Mouse (Mus musculus): Measurements from ENCODE around the gene Clps. TPM values are rescaled to one million over a fixed set of nuclear protein-coding genes. Genes with fewer than 3 reads are reported as not detected.
A peak's percentile ranks its signal among the peaks of the same experiment; 100 is the strongest.

Gene Clps
- polyA plus RNA-seq, 1 experiment from 2014 or later, result not detected

GRCm38 (mm10) chr17:28586509-28586908 lies 25.9 kb upstream of the Clps start:
- WGBS, result 91% methylated on average over 3 of the region's 3 CpGs
- H3K4me1 ChIP-seq (ENCODE audit: control insufficient read depth, insufficient read depth, low read length), result no peaks in the 10 kb centered on the region
- no peak for ATAC-seq
- peaks cover 34% of the 10 kb centered on the region for H3K36me3 ChIP-seq (ENCODE audit: control insufficient read depth, insufficient read depth, low read length)
- H3K9ac ChIP-seq (ENCODE audit: low read length), result no peak overlapping the region
- no peak for DNase-seq (ENCODE audit: low spot score)
- no peak overlapping the region for H3K4me3 ChIP-seq (ENCODE audit: low read depth, low read length)
- no peaks in the 10 kb centered on the region for H3K27me3 ChIP-seq (replicated peaks; ENCODE audit: control insufficient read depth, insufficient read depth, low read length)
- H3K4me2 ChIP-seq (ENCODE audit: low read length), result no peak overlapping the region
- H3K27ac ChIP-seq (ENCODE audit: low read depth, low read length), result no peak overlapping the region
- no peaks in the 10 kb centered on the region for H3K9me3 ChIP-seq (replicated peaks; ENCODE audit: control insufficient read depth, low read length)

GRCm38 (mm10) chr17:28581056-28581455 lies 20.5 kb upstream of the Clps start:
- no peak overlapping the region for H3K4me2 ChIP-seq (ENCODE audit: low read length)
- H3K9ac ChIP-seq (ENCODE audit: low read length), result no peak overlapping the region
- 64% methylated on average over 2 of the region's 2 CpGs for WGBS

DNA sequence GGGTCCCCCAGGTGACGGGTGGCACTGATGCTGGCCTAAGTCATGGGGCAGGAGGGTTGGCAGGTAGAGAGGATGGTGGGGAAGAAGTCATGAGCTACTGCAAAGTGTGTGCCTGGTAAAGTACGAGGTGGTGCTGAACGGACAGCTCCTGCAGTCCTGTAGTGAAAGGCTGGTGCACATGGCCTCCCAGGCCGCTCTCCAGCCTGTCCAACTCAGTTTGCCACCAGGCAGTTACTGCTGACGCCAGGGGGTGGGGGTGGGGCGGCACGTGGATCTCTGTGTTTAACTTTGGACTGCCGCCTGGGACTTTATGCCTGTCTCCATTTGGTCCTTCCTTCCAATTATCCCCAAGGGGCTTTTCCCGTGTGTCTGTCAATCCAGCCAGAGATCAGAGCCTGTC lies 19.8 kb upstream of the Clps start:
- no peak overlapping the region for H3K9ac ChIP-seq (ENCODE audit: low read length)
- no peaks in the 10 kb centered on the region for H3K27me3 ChIP-seq (replicated peaks; ENCODE audit: control insufficient read depth, insufficient read depth, low read length)
- H3K9me3 ChIP-seq (replicated peaks; ENCODE audit: control insufficient read depth, low read length), result no peaks in the 10 kb centered on the region
- H3K4me1 ChIP-seq (ENCODE audit: control insufficient read depth, insufficient read depth, low read length), result peaks cover 3% of the 10 kb centered on the region; the same call in 1 of the 2 replicates
- 5% methylated on average over 9 of the region's 9 CpGs for WGBS
- peak; percentile 49 for DNase-seq (ENCODE audit: low spot score)
- no peaks in the 10 kb centered on the region for H3K36me3 ChIP-seq (ENCODE audit: control insufficient read depth, insufficient read depth, low read length)
- ATAC-seq, result no peak
- no peak overlapping the region for H3K4me2 ChIP-seq (ENCODE audit: low read length)
- no peak overlapping the region for H3K27ac ChIP-seq (ENCODE audit: low read depth, low read length)
- no peak overlapping the region for H3K4me3 ChIP-seq (ENCODE audit: low read depth, low read length)

More at GRCm38 (mm10) chr17:28581056-28581455, 20.5 kb upstream of the Clps start:
- H3K27me3 ChIP-seq (replicated peaks; ENCODE audit: control insufficient read depth, insufficient read depth, low read length), result no peaks in the 10 kb centered on the region
- DNase-seq (ENCODE audit: low spot score) (no peak), ATAC-seq (no peak)
- no peaks in the 10 kb centered on the region for H3K36me3 ChIP-seq (ENCODE audit: control insufficient read depth, insufficient read depth, low read length)
- H3K4me1 ChIP-seq (ENCODE audit: control insufficient read depth, insufficient read depth, low read length), result peaks cover 3% of the 10 kb centered on the region; the same call in 1 of the 2 replicates
- no peak overlapping the region for H3K4me3 ChIP-seq (ENCODE audit: low read depth, low read length)
- no peaks in the 10 kb centered on the region for H3K9me3 ChIP-seq (replicated peaks; ENCODE audit: control insufficient read depth, low read length)
- no peak overlapping the region for H3K27ac ChIP-seq (ENCODE audit: low read depth, low read length)

DNA sequence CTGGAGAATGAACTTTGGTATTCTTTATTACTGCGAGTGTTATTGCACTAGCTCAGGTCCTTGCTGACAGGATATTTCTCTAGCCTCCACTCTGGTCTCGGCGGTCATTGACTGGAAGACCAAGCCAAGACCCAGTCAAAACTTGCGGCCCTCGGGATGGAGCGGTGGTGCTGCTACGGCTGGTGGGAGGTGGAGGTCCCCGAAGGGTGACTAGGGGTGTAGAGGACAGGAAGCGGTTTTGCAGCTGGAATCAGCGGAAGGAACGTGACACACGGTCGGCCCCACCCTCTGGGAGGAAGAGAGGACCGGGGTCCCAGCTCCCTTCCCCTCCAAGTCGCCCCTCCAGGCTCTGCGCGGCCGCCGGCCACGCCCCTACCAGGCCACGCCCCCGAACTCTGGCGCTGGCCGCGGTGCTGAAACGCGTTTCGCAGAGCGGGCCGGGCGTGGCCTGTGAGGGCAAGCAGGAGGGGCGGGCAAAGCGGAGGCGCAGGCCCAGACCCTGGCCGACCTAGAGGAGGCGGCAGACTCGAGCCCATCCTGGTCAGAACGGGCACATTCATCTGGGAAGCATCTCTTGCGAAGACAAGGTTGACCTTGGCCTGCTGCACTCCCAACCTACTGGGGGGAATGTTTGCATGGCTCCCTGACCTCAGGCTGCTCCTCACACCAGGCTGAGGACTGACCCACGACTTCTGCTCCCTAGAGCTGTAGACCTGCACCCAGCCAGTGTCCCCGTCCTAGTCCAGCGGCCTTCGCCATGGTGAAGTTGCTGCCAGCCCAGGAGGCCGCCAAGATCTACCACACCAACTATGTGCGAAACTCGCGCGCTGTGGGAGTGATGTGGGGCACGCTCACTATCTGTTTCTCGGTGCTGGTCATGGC lies 14.9 kb upstream of the Clps start, which contains the start of gene Lhfpl5:
TSS of gene Lhfpl5 (plus strand) at position 398 of the 882 bp plus-strand sequence.
- Histone ChIP-seq H3K4me3 (ENCODE audit: low read depth, low read length) (peak within 1 kb of the TSS; percentile 32), H3K4me1 (ENCODE audit: control insufficient read depth, insufficient read depth, low read length) (peaks cover 1% of the 10 kb centered on the region; the same call in 1 of the 2 replicates), H3K36me3 (ENCODE audit: control insufficient read depth, insufficient read depth, low read length) (no peaks in the 10 kb centered on the region), H3K27ac (ENCODE audit: low read depth, low read length) (no peak within 1 kb of the TSS), H3K9ac (ENCODE audit: low read length) (peak within 1 kb of the TSS; percentile 43), H3K4me2 (ENCODE audit: low read length) (peak within 1 kb of the TSS; percentile 55), H3K27me3 (replicated peaks; ENCODE audit: control insufficient read depth, insufficient read depth, low read length) (no peaks in the 10 kb centered on the region), H3K9me3 (replicated peaks; ENCODE audit: control insufficient read depth, low read length) (no peaks in the 10 kb centered on the region)
- DNase-seq (ENCODE audit: low spot score) (peak; percentile 71), ATAC-seq (peak; percentile 86)
- 19% methylated on average over 41 of the region's 50 CpGs for WGBS

DNA sequence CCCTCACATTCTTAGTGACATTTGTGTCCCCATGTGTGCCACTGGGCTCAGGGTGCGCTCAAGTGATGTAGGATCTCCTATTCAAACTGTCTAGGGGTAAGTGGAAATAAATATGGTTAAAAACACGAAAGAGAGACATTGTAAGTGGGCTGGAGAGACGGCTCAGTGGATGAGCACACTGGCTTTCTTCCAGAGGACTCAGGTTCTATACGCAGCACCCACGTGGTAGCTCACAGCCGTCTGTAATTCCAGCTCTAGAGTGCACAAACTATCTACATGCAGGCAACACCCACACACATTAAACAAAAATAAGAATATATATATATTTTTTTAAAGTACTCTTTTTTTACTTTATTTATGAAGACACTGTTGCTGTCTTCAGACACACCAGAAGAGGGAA lies 12.4 kb upstream of the Clps start:
- Histone ChIP-seq H3K36me3 (ENCODE audit: control insufficient read depth, insufficient read depth, low read length) (no peaks in the 10 kb centered on the region), H3K9ac (ENCODE audit: low read length) (no peak overlapping the region), H3K9me3 (replicated peaks; ENCODE audit: control insufficient read depth, low read length) (no peaks in the 10 kb centered on the region), H3K27ac (ENCODE audit: low read depth, low read length) (no peak overlapping the region), H3K4me2 (ENCODE audit: low read length) (no peak overlapping the region), H3K4me3 (ENCODE audit: low read depth, low read length) (no peak overlapping the region), H3K4me1 (ENCODE audit: control insufficient read depth, insufficient read depth, low read length) (no peaks in the 10 kb centered on the region), H3K27me3 (replicated peaks; ENCODE audit: control insufficient read depth, insufficient read depth, low read length) (no peaks in the 10 kb centered on the region)
- 88% methylated on average over 6 of the region's 6 CpGs for WGBS
- ATAC-seq, result no peak
- DNase-seq (ENCODE audit: low spot score), result no peak

- Histone ChIP-seq H3K27ac (ENCODE audit: low read depth, low read length) (no peak overlapping the region), H3K9me3 (replicated peaks; ENCODE audit: control insufficient read depth, low read length) (no peaks in the 10 kb centered on the region), H3K4me3 (ENCODE audit: low read depth, low read length) (no peak overlapping the region), H3K27me3 (replicated peaks; ENCODE audit: control insufficient read depth, insufficient read depth, low read length) (no peaks in the 10 kb centered on the region), H3K4me2 (ENCODE audit: low read length) (no peak overlapping the region), H3K36me3 (ENCODE audit: control insufficient read depth, insufficient read depth, low read length) (no peaks in the 10 kb centered on the region), H3K9ac (ENCODE audit: low read length) (no peak overlapping the region), H3K4me1 (ENCODE audit: control insufficient read depth, insufficient read depth, low read length) (no peaks in the 10 kb centered on the region)
- DNase-seq (ENCODE audit: low spot score) (no peak), ATAC-seq (no peak)
- WGBS, result 89% methylated on average over 7 of the region's 7 CpGs
Measured at GRCm38 (mm10) chr17:28572521-28572920, 12.0 kb upstream of the Clps start.

- ATAC-seq, result no peak
- Histone ChIP-seq H3K36me3 (ENCODE audit: control insufficient read depth, insufficient read depth, low read length) (no peaks in the 10 kb centered on the region), H3K4me1 (ENCODE audit: control insufficient read depth, insufficient read depth, low read length) (no peaks in the 10 kb centered on the region), H3K9ac (ENCODE audit: low read length) (no peak overlapping the region), H3K27me3 (replicated peaks; ENCODE audit: control insufficient read depth, insufficient read depth, low read length) (no peaks in the 10 kb centered on the region), H3K4me3 (ENCODE audit: low read depth, low read length) (no peak overlapping the region), H3K4me2 (ENCODE audit: low read length) (no peak overlapping the region), H3K27ac (ENCODE audit: low read depth, low read length) (no peak overlapping the region), H3K9me3 (replicated peaks; ENCODE audit: control insufficient read depth, low read length) (no peaks in the 10 kb centered on the region)
- DNase-seq (ENCODE audit: low spot score), result no peak
- WGBS, result 78% methylated on average over 3 of the region's 3 CpGs
Measured at GRCm38 (mm10) chr17:28571868-28572267, 11.3 kb upstream of the Clps start.

GRCm38 (mm10) chr17:28567541-28567940 lies 7.0 kb upstream of the Clps start:
- Histone ChIP-seq H3K27me3 (replicated peaks; ENCODE audit: control insufficient read depth, insufficient read depth, low read length) (no peaks in the 10 kb centered on the region), H3K4me3 (ENCODE audit: low read depth, low read length) (no peak overlapping the region), H3K9me3 (replicated peaks; ENCODE audit: control insufficient read depth, low read length) (no peaks in the 10 kb centered on the region), H3K4me1 (ENCODE audit: control insufficient read depth, insufficient read depth, low read length) (no peaks in the 10 kb centered on the region), H3K9ac (ENCODE audit: low read length) (no peak overlapping the region), H3K4me2 (ENCODE audit: low read length) (no peak overlapping the region), H3K27ac (ENCODE audit: low read depth, low read length) (no peak overlapping the region), H3K36me3 (ENCODE audit: control insufficient read depth, insufficient read depth, low read length) (no peaks in the 10 kb centered on the region)
- no peak for DNase-seq (ENCODE audit: low spot score)
- WGBS, result 13% methylated on average over 3 of the region's 3 CpGs
- ATAC-seq, result no peak

GRCm38 (mm10) chr17:28565181-28565580 lies 4.6 kb upstream of the Clps start:
- Histone ChIP-seq H3K27ac (ENCODE audit: low read depth, low read length) (no peak overlapping the region), H3K9ac (ENCODE audit: low read length) (no peak overlapping the region), H3K27me3 (replicated peaks; ENCODE audit: control insufficient read depth, insufficient read depth, low read length) (no peaks in the 10 kb centered on the region), H3K4me3 (ENCODE audit: low read depth, low read length) (no peak overlapping the region), H3K36me3 (ENCODE audit: control insufficient read depth, insufficient read depth, low read length) (no peaks in the 10 kb centered on the region), H3K4me1 (ENCODE audit: control insufficient read depth, insufficient read depth, low read length) (no peaks in the 10 kb centered on the region), H3K9me3 (replicated peaks; ENCODE audit: control insufficient read depth, low read length) (no peaks in the 10 kb centered on the region), H3K4me2 (ENCODE audit: low read length) (no peak overlapping the region)
- no peak for DNase-seq (ENCODE audit: low spot score)
- ATAC-seq, result no peak

Data from forebrain, embryonic 14.5 days (tissue).